Mouse (Mus musculus): ENCODE results near the gene Bicd2. TPM values are rescaled to one million over a fixed set of nuclear protein-coding genes. Genes with fewer than 3 reads are reported as not detected.

The Bicd2 gene
- polyA plus RNA-seq, 2 experiments, result 30.5 to 30.8 TPM

DNA sequence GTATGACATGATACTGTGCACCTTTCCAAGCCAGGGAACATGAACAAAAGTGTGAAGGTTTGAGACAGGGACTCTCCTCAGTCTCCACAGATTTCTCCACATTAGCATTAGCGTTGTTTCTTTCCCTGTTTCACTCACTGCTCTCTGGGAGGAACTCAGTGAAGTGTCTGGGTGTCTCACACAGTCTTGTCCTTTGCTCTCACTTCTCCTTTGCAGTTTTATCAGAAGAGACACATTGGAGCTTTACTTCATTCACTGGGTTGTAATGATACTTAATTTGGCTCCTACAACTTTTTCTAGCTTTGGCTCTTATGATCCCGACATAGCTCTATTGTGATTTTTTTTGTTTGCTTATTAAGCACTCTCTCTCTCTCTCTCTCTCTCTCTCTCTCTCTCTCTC lies 7.1 kb downstream of the Bicd2 start:
- H3K4me1 ChIP-seq (ENCODE audit: control insufficient read depth, insufficient read depth, low read length), result peaks cover 10% of the 10 kb centered on the region
- WGBS, result 86% methylated on average over 2 of the region's 2 CpGs
- H3K27me3 ChIP-seq (ENCODE audit: control insufficient read depth, insufficient read depth, low read length), result no peaks in the 10 kb centered on the region
- TF ChIP-seq POLR2A (IDR thresholded peaks at IDR 0.05; ENCODE audit: borderline replicate concordance, extremely low read depth, insufficient read depth, insufficient read length), result no peak
- no peak overlapping the region for H3K4me2 ChIP-seq (replicated peaks; ENCODE audit: low read depth, low read length, severe bottlenecking)
- no peaks in the 10 kb centered on the region for H3K36me3 ChIP-seq (ENCODE audit: control insufficient read depth, insufficient read depth, low read length)
- no peak overlapping the region for H3K4me3 ChIP-seq (replicated peaks; ENCODE audit: low read length)
- no peak for DNase-seq (ENCODE audit: low spot score)
- ATAC-seq (ENCODE audit: low FRiP score, low read depth), result no peak
- no peaks in the 10 kb centered on the region for H3K9me3 ChIP-seq (ENCODE audit: control insufficient read depth, low read length)
- H3K27ac ChIP-seq (replicated peaks; ENCODE audit: low read depth, low read length), result no peak overlapping the region
- no peak overlapping the region for H3K9ac ChIP-seq (ENCODE audit: low read depth, low read length, severe bottlenecking)

DNA sequence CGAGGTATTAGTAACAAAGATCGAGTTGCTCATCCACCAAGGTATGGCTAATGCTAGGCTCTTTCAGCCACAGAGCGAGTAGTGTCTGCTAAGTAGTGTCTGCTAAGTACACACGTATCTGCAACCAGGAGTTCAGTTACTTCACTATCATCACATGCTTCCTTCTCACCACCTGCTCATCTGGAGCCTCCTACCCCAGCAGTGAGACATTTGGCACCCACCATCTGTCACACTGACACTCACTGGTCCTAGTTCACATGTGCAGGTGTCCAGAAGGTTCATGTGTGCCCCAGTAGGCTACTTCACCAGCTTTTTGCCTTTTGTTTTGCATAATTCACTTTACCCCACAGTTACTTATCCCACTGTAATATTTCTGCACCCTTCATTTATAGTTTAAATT lies 8.0 kb downstream of the Bicd2 start:
- Histone ChIP-seq H3K27me3 (ENCODE audit: control insufficient read depth, insufficient read depth, low read length) (no peaks in the 10 kb centered on the region), H3K36me3 (ENCODE audit: control insufficient read depth, insufficient read depth, low read length) (no peaks in the 10 kb centered on the region), H3K27ac (replicated peaks; ENCODE audit: low read depth, low read length) (no peak overlapping the region), H3K9ac (ENCODE audit: low read depth, low read length, severe bottlenecking) (no peak overlapping the region), H3K4me3 (replicated peaks; ENCODE audit: low read length) (no peak overlapping the region), H3K9me3 (ENCODE audit: control insufficient read depth, low read length) (no peaks in the 10 kb centered on the region), H3K4me2 (replicated peaks; ENCODE audit: low read depth, low read length, severe bottlenecking) (no peak overlapping the region), H3K4me1 (ENCODE audit: control insufficient read depth, insufficient read depth, low read length) (peaks cover 7% of the 10 kb centered on the region)
- TF ChIP-seq POLR2A (IDR thresholded peaks at IDR 0.05; ENCODE audit: borderline replicate concordance, extremely low read depth, insufficient read depth, insufficient read length), result no peak
- ATAC-seq (ENCODE audit: low FRiP score, low read depth) (no peak), DNase-seq (ENCODE audit: low spot score) (no peak)
- WGBS, result 84% methylated on average over 4 of the region's 4 CpGs

DNA sequence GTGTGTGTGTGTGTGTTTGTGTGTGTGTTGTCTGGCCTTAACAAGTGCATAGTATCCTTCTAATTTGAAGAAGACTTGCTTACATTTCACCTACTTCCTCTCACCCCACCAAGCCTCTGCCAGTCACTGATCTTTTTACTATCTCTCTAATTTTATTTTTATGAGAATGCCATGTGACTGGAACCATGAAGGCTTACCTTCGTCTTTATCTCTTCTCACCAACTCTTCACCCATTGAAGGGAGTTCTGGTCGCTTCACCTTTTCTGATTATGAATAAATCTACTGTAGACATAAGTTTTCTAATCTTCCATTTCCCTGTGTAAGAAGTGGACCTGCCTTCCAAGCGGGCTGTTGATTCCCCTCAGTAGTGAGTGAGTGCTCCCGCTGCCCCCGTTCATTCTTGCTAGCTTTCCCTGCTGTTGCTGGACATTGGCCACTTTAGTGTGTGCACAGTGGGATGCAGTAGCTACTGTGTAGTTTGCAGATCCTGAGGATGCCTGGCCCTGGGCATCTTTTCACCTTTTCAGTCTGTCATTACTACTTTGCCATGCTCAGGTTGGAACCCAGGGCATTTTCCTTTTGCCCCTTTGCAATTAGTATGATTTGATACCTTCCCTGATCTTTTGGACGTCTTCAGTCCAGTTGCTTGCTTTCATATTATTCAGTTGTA lies 8.6 kb downstream of the Bicd2 start:
- Histone ChIP-seq H3K4me2 (replicated peaks; ENCODE audit: low read depth, low read length, severe bottlenecking) (no peak overlapping the region), H3K27me3 (ENCODE audit: control insufficient read depth, insufficient read depth, low read length) (no peaks in the 10 kb centered on the region), H3K27ac (replicated peaks; ENCODE audit: low read depth, low read length) (no peak overlapping the region), H3K9me3 (ENCODE audit: control insufficient read depth, low read length) (no peaks in the 10 kb centered on the region), H3K9ac (ENCODE audit: low read depth, low read length, severe bottlenecking) (no peak overlapping the region), H3K4me3 (replicated peaks; ENCODE audit: low read length) (no peak overlapping the region), H3K4me1 (ENCODE audit: control insufficient read depth, insufficient read depth, low read length) (peaks cover 2% of the 10 kb centered on the region; the same call in 1 of the 2 replicates), H3K36me3 (ENCODE audit: control insufficient read depth, insufficient read depth, low read length) (no peaks in the 10 kb centered on the region)
- no peak for ATAC-seq (ENCODE audit: low FRiP score, low read depth)
- DNase-seq (ENCODE audit: low spot score), result no peak
- WGBS, result 92% methylated on average over 6 of the region's 6 CpGs
- no peak for TF ChIP-seq POLR2A (IDR thresholded peaks at IDR 0.05; ENCODE audit: borderline replicate concordance, extremely low read depth, insufficient read depth, insufficient read length)

DNA sequence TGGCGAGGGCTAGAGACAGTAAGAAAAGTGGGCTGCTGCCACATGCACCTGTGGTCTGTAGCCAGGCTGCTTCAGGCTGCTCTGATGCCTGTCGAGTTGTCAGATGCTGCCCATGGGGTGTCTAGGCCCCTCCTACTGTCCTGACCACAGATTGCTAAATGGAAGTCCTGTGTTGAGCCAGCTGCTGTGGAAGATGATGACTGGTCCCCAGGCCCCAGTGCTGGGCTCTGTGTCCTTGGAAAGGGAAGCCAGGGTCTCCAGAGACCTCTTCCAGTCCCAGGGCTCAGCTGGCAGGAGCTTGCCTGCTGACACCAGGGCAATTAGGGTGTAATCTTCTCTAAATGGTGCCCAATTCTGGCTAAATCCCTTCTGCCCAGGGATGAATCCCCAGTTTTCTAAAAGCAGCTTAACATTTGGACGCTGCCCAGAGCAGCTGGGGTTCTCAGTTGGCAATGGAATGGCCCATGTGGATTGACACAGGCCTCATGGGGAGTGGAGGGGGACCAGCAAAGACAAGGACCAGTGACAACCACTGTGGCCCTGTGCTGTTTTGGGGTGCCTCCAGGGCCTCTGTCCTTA lies 11.3 kb downstream of the Bicd2 start:
- no peak overlapping the region for H3K27ac ChIP-seq (replicated peaks; ENCODE audit: low read depth, low read length)
- DNase-seq (ENCODE audit: low spot score) (no peak), ATAC-seq (ENCODE audit: low FRiP score, low read depth) (0 out of 2 replicates have a peak, but pooled peaks have one; percentile 23)

DNA sequence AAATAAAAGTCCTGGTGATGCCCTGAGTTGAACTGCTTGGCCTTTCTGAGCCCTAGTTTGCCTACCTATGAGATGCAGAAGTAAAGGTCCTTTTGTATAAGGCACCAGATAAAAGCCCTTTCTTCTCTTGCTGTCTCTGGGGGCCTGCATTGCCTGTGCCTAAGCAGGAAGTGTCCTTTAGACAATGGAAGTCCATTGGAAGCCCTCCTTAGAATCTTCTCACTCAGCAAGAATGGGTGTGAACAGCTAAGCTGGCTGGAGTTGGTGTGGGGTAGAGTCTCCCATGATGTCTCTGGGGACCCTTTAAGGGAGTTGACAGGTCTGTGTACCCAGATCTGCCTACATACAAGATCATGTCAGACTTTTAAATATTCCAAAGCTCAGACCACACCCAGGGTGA lies 12.0 kb downstream of the Bicd2 start:
- Histone ChIP-seq H3K4me1 (ENCODE audit: control insufficient read depth, insufficient read depth, low read length) (no peaks in the 10 kb centered on the region), H3K4me3 (replicated peaks; ENCODE audit: low read length) (no peak overlapping the region), H3K27ac (replicated peaks; ENCODE audit: low read depth, low read length) (no peak overlapping the region), H3K36me3 (ENCODE audit: control insufficient read depth, insufficient read depth, low read length) (no peaks in the 10 kb centered on the region), H3K9me3 (ENCODE audit: control insufficient read depth, low read length) (no peaks in the 10 kb centered on the region), H3K4me2 (replicated peaks; ENCODE audit: low read depth, low read length, severe bottlenecking) (no peak overlapping the region), H3K27me3 (ENCODE audit: control insufficient read depth, insufficient read depth, low read length) (no peaks in the 10 kb centered on the region), H3K9ac (ENCODE audit: low read depth, low read length, severe bottlenecking) (no peak overlapping the region)
- no peak for ATAC-seq (ENCODE audit: low FRiP score, low read depth)
- no peak for DNase-seq (ENCODE audit: low spot score)
- no peak for TF ChIP-seq POLR2A (IDR thresholded peaks at IDR 0.05; ENCODE audit: borderline replicate concordance, extremely low read depth, insufficient read depth, insufficient read length)

More for the DNA sequence above, 11.3 kb downstream of the Bicd2 start:
- Histone ChIP-seq H3K9me3 (ENCODE audit: control insufficient read depth, low read length) (no peaks in the 10 kb centered on the region), H3K36me3 (ENCODE audit: control insufficient read depth, insufficient read depth, low read length) (no peaks in the 10 kb centered on the region), H3K4me3 (replicated peaks; ENCODE audit: low read length) (no peak overlapping the region), H3K27me3 (ENCODE audit: control insufficient read depth, insufficient read depth, low read length) (no peaks in the 10 kb centered on the region), H3K4me2 (replicated peaks; ENCODE audit: low read depth, low read length, severe bottlenecking) (no peak overlapping the region), H3K9ac (ENCODE audit: low read depth, low read length, severe bottlenecking) (no peak overlapping the region), H3K4me1 (ENCODE audit: control insufficient read depth, insufficient read depth, low read length) (no peaks in the 10 kb centered on the region)
- TF ChIP-seq POLR2A (IDR thresholded peaks at IDR 0.05; ENCODE audit: borderline replicate concordance, extremely low read depth, insufficient read depth, insufficient read length), result no peak
- WGBS, result 62% methylated on average over 3 of the region's 3 CpGs

Measured in limb, embryonic 14.5 days (tissue).